Mouse (Mus musculus) layer of hippocampus, postnatal 10 days (tissue): ENCODE measurements around the gene Slc22a22. TPM values are rescaled to one million over a fixed set of nuclear protein-coding genes. Genes with fewer than 3 reads are reported as not detected.
A peak's percentile ranks its signal among the peaks of the same experiment; 100 is the strongest.
"Not testable (repeated sequence)": the region's sequence is repeated elsewhere in the genome, so short reads cannot be mapped to it uniquely, and the experiment has no call there.

Experiments used
- DNase-seq, 2 experiments: peaks; one replicate each; pipeline ENCODE4 v3.0.0; 2021; ENCODE audit warnings: low spot score in 2 of 2
- total RNA-seq, 2 experiments: library from RNA; stranded (reverse); gene quantifications; 2 replicates each; pipeline ENCODE4 v1.2.3; 2021

Slc22a22 gene
- total RNA-seq, 2 experiments from 2014 or later, result not detected

DNA sequence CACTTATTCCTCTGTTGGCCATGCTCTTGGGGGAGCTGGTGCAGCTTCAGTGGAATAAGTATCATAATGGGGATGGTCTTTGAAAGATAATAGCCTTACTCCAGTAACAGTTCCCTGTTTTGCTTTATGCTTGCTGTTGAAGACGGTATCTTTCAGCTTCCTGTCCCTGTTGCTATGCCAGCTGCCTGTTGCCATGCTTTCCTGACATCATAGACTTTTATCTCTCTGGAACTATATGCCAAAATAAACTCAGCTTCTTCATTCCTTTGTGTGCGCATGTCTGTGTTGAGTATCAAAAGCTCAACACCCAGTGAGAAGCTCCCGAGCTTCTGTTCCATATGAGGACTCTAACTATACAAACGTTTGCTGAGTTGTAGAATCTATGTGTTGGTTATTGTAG, 83.4 kb downstream of the Slc22a22 start:
- no peak for DNase-seq

DNA sequence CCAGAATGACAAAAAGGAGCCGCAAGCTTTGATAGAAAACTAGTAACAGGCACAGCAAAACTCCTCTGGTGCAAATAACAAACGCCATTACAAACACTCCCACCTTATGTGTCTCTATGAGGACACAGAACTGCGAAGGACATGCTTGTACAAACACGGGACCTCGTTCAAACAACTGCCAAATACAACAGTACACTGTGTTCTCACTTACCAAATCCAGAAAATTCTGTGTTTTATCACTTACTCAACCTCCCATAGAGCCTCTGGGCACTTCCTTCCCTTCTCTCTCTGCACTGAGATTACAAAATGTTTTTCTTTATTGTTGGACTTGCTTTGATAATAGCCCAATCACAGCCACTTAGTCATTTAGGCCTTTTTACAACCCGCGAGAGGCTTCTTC, 97.0 kb downstream of the Slc22a22 start:
- DNase-seq, result no peak

DNA sequence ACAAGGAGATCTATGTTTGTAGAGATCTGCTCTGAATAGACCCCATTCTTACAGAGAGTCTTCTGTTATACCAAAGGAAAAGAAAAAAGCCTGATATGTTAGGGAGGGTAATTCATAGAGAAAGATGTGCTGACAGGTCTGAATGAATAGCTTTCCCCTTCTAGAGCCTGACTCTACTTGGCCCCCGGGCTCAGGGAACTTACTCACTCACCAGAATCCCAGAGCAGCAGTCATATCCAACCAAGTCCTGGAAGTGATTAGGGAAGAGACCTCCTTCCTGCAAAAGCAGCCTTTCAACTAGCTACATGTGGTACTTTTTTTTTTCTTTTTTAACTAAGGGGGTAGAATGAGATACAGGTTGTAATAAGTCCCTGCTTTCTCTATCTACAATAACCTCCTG, 111.0 kb downstream of the Slc22a22 start:
- no peak for DNase-seq

DNA sequence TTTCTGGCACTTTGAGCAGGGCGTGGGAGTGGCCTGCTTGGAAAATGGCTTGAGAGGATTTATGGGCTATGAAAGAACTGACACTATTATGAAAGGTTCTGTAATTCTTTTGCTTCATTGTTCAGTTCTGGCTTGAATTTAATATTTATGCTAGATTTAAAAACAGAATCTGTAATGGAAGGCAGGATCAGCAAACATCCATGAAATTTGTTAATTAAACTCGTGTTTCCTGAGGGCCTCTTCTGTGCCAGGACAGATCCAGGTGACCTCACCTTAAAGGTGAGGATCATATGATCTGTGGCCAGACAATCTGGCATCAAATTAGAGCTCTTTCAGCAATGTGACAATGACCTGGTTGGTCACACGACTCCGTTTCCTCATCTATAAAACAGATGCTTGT, 122.1 kb downstream of the Slc22a22 start:
- DNase-seq, result no peak

DNA sequence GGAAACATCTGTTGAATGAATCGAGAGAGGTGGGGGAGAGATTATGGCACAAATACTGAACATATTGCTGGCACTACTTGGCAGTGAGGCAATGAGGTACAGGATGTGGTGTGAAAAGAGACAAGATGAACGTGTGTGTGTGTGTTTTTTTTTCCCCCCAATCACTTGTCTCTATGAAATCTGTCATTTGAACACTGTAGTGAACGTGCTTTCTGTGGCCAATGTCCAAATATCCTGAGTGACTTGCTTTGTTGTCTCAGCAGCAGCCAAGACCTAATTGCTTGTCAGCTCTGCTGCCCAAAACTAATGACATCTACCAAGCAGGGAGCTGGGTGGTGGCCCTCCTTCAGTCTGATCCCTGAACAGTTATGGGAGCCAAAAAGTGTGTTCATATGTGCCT, 136.9 kb downstream of the Slc22a22 start:
- peak; percentile 9 to 13 for DNase-seq

DNA sequence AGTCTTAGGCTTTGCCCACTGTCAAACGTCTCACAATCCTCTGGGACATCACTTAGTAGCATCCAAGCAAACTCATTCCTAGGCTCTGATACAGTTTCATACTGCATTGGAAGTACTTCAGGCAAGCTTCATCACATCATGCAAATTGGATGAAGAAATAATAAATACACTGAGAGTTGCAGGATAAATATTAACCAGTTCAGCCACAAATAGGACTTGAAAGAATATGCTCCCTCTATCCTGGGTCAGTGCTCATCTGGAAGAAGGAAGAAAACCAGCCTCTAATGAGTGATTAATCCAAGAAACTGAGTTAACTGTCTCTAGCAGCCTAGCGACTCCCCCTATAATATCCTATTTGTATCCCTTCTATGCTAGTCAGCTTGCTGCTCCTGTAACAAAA, 146.1 kb downstream of the Slc22a22 start:
- no peak for DNase-seq

DNA sequence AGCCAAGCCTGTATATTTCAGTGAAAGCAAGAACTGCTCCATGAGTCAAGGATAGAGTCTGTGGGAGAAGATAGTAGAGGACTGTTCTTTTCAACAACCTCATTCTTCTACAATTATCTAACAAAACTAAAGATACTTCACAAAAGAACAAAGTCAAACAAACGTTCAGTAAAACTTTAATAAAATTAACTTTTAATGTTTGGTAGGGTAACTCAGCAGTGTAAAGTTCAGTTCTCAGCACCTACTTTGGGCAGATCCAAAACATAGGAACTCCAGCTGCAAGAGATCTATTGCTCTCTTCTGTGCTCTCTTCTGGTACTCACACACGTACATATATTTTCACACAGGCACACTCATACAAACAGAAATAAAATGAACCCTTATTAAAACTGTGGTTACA, 159.4 kb downstream of the Slc22a22 start:
- DNase-seq, result no peak

DNA sequence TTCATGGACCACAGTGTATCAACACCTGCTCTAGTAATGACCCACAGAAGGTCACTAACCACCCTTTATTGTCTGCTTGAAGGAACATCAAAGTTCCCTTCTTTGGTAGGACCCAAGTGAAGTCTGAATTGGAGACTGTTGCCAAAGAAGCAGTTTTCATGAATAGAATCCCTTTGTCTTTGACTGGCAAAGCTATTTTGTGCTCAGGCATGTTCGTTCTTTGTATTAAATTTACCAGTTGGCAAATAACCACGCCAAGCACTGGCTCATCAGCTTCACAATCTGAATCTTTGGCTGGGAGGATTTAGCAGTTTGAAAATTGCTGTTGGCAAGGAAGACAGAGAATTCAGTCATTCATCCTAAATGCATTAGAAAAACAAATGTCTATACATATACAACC, 160.9 kb downstream of the Slc22a22 start:
- DNase-seq, result peak in 1 of 2 experiments; percentile 17

GRCm38 (mm10) chr15:57302710-57303109, 174.7 kb downstream of the Slc22a22 start:
- no peak for DNase-seq

- no peak for DNase-seq
Measured at GRCm38 (mm10) chr15:57278505-57278904, 198.9 kb downstream of the Slc22a22 start.

- DNase-seq, result no peak
Measured at GRCm38 (mm10) chr15:57276411-57276810, 201.0 kb downstream of the Slc22a22 start.

DNA sequence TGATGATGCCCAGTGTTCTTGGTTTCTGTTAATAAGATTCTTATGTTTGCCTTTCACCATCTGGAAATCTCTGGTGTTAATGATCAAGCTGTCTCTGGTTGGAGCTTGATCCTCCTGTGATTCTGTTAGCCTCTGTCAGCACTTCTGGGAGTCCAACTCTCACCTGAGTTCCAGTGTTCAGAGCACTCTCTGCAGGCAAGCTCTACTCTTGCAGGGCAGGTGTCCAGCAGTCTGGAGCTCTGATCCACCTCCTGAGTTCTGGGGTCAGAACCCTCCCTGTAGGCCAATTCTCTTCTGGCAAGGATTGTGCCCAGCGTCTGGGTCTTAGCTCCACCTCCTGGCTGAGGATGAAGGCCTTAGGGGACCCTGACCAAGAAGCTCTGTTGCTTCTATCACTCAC, 237.4 kb downstream of the Slc22a22 start:
- not testable (repeated sequence) for DNase-seq

GRCm38 (mm10) chr15:57230439-57230838, 247.0 kb downstream of the Slc22a22 start:
- no peak for DNase-seq

- DNase-seq, result no peak
Measured at GRCm38 (mm10) chr15:57205315-57205714, 272.1 kb downstream of the Slc22a22 start.

DNA sequence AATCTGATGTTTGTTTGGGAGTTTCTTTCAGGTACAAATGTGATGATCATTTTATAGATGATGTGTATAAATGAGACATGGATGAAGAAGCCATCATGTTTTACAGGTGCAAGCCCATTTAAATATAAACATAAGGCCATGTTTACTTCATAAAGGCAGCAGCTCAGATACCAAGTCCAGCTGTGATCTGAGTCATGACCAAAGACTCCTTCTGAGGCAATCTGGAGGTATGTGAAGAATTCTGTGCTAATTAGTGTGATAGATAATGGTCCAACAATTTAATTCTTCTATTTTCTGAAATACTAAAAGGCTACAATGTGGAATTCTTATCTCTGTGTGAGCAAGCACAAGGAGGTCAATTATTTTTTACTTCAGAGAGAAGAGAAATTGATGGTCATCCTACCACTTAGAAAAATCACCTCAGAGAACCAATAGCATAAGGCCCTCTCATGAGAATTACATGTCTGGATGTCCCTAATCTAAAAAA, 272.9 kb downstream of the Slc22a22 start:
- DNase-seq, result no peak
